Mouse (Mus musculus) layer of hippocampus, adult 8-10 months (tissue): ENCODE results near the gene Tmem238. TPM values are rescaled to one million over a fixed set of nuclear protein-coding genes. Genes with fewer than 3 reads are reported as not detected.

ENCODE experiments used
- DNase-seq, 2 experiments: peaks; one replicate each; pipeline ENCODE4 v3.0.0; 2022; ENCODE audit warnings: low spot score in 2 of 2
- total RNA-seq, 4 experiments: library from RNA; stranded (reverse); gene quantifications; 2 replicates each; pipeline ENCODE4 v1.2.4; 2022

Gene Tmem238
- total RNA-seq, 4 experiments from 2014 or later: 1.2 to 3.7 (median 2.0) TPM

DNA sequence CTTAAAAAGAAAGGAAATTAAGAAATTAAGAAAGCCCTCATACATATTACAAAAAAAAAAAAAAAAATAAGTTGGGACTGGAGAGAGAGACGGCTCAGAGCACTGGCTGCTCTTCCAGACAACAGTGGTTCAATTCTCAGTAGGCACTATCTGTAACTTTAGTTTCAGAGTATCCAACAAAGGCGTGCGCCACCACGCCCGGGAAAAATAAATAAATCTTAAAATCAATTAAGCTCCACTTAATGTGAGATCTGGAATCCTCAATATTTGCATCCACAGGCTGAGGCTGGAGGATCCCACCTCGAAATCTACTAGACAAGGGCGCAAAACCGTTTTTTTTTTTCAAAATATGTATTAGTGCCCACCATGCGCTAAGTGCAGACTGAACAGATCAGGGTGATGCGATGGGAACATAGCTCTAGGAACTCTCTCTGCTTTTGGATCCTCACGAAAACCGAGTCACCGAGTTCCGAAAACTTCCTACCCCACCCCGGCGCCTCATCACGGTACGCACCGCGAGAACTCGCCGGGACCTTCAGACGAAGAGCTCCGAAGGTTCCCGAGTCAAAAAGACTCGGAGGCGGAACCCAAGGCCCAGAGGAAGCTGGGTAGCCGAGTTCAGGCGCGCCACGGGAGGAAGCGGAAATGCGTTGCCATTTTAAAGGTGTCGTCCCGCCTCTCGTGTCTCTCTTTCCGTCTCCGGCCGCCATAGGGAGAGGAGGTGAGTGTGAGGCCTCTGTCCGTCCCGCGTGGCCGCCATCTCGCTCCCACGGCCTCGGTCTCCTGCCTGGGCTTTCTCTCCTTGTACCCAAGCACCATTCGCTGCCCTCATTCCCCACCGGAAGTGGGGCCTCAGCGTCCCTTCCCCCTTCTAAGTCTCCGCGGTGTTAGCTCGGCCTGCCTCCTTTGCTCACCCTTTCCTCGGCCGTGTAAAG, 3.1 kb upstream of the Tmem238 start, which contains the start of gene Rpl28:
Gene Rpl28 (plus strand): TSS at position 597 of the 935 bp plus-strand sequence.
- DNase-seq: peak; percentile 93 to 94

GRCm38 (mm10) chr7:4788499-4789435, 689 bp downstream of the Tmem238 start:
- peak in 1 of 2 experiments; percentile 52 for DNase-seq

GRCm38 (mm10) chr7:4783667-4784268, 5.7 kb downstream of the Tmem238 start:
- no peak for DNase-seq

DNA sequence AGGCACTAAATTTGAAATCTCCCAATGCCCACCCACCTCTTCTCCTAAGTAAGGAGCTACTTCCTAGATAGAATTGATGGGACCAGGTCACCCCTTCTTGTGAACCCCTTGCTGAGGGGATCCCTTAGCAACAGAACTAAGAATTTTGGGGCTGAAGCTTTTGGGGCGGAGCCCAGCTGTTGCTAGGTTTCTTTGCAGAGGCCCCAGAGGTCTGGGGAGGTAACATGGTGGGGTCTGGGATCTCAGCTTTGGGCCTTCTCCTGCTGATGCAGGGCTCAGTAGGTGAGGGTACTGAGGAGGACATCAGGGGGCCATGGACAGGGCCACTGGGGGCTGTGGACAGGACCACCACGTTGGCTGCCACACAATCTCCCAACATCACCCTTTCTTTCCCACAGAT, 6.7 kb downstream of the Tmem238 start, which contains the start of the genes Il11 and Tmem190:
Gene Il11 (minus strand): TSS at position 101 of the 400 bp plus-strand sequence.
Gene Tmem190 (plus strand): TSS at position 179 of the 400 bp plus-strand sequence.
- DNase-seq: no peak

- no peak for DNase-seq
Observed at GRCm38 (mm10) chr7:4782130-4782529, 7.3 kb downstream of the Tmem238 start.

GRCm38 (mm10) chr7:4779921-4780320, 9.5 kb downstream of the Tmem238 start:
- no peak for DNase-seq

GRCm38 (mm10) chr7:4777851-4778637, 11.4 kb downstream of the Tmem238 start:
- DNase-seq: no peak

DNA sequence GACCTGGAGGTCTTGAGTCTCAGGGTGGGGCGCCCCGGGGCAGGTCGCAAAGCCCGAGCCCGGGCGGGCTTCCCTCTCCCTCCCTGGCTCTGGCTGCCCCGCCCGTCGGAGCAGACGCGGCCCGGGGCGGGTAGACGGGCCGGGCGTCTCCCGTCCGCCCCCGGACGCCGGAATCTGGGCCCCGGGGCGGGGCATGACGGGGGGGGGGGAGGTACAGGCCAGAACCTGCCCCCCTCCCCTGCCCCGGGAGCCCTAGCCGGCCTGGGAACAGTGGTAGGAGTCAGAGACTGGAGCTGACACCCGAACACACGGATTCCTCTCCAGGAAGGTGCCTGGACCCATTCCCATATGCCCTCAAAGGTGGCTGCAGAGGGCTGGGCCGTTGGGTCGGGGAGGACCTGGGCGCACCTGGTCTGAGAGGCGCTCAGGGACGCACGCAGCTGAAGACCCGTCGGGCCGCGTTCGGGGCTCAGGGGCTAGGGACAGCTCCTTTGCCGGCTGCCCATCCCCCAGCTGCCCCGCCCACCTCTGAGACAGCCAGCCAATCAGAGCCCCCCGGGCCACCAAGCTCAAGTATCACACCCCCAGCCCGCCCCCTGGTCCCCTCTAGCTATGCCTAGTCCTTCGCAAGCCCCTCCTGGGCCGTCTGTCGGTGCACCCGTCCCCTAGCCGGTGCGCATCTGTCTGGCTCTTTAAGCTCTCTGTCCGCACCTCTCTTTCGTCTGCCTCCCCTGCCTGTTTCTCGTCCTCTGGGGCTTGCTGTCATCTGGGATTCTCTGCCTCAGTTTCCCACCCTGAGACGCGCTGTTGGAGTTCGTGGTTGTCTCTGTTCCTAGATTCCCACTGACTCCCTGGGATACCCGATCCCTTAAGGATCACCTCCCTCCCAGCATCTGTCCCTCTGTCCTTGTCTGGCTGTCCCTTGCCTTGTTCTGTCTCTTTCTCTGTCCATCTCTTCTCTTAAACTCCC, 12.3 kb downstream of the Tmem238 start:
- DNase-seq: no peak

- DNase-seq: no peak
Observed at GRCm38 (mm10) chr7:4776131-4776530, 13.3 kb downstream of the Tmem238 start.

DNA sequence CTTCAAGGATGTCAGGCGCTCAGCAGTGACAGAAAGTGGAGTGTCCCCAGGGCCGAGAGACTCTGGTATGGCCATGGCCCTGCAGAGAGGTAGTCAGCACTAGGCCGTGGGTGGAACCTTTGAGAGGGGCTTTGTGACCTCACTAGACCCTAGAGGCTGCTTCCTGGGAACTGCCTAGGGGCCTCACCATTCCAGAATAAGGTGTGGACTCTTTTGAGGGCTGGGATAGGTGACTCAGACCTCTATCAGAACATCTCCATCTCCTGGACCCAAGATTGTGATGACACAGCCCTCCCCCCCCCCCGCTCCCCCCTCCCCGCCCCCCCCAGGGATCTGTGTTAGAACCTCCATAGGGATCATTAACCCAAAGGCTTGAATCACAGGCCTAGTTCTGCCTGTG, 18.3 kb downstream of the Tmem238 start, which contains the start of gene Fam71e2:
Gene Fam71e2 (minus strand): TSS at position 101 of the 400 bp plus-strand sequence.
- DNase-seq: no peak

DNA sequence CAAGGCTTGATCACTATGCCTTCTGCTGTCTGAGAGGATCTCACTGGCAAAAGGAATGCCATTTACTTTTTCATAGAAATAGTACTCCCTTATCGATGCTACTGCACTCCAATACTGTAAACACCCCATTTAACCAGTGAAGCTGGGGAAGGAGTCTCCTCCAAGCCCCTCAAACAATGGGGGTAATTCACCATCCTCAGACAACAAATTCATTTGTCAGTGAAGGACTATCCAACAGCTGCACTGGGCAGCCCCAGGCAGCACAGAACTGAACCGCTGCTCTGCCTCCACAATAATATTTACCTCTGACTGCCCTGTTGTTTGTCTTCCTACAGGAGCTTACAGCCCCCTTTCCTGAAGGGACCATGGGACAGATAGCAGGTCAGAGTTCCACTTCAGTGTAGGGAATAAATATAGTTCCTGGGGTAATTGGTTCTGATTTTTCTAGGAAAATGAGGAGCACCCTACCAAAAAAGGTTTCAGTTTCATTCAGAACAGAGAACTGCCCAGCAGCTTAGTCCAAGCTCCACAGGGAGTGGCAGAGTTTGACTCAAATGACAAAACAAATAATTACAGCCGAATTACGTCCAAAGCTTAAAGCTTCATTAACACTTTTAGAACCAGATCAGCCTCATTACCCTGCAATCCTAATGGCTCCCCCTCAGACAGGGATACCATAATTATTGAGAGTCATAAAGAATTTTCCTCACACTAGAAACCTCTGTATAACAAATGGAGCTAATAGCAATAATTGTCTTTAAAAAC, 24.3 kb downstream of the Tmem238 start:
- no peak for DNase-seq

GRCm38 (mm10) chr7:4759670-4760069, 29.8 kb downstream of the Tmem238 start:
- no peak for DNase-seq

DNA sequence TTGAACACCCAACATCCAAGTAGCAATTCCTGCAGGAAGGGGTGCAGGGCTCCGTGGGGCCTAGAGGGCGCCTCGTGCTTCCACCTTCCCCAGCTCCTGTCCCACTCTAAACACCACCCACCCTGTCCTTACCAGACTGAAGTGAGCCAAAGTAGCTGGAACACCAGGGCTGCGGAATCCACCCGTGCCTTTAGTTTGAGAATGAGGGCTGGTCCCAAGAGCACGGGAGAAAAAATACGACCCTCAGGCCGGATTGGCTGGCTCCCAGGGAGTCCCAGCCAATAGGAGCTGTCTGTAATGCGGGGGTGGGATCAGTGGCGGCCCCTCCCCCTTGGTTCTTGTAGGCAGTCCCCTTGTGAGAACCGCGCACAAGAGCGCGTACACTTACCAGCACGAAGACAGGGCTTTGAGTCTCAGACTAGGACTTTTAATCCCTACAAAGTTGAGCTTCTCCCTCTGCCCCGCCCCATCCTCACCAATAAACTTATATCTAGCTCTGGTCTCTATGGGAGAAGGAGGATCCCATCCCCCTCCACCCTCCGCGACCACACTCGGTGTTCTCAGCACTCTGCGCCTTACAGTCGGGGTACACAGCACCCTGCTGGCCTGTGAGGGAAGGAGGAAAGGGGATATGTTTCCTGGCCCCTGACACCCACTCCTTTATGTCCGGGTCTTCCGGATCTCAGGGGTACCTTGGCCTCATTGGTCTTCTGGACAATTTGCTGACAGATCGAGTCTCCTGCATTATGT, 36.5 kb downstream of the Tmem238 start, which contains the start of gene Cox6b2:
Gene Cox6b2 (minus strand): TSS at position 274 of the 750 bp plus-strand sequence.
- peak; percentile 39 to 54 for DNase-seq

- no peak for DNase-seq
Observed at GRCm38 (mm10) chr7:4751971-4752820, 37.3 kb downstream of the Tmem238 start.

- DNase-seq: no peak
Observed at GRCm38 (mm10) chr7:4749169-4749568, 40.3 kb downstream of the Tmem238 start.

DNA sequence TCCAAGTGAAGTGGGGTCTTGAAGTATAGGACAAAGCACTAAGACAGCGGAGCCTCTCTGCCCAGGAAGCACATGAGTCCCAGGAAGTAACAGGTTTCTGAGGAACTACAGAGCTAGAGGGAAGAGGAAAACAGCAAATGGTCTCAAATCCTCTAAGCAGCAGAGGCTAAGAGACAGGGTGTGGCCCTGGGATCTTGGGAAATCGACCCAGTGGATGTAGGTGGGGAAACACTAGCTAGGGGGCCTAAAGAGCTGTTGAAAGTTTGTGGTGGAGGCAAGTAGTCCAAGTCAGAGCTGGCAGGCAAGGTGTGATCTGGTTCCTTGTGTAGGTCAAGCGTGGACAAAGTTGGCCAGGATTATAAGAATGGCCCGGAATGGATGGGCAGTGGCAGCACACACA, 41.1 kb downstream of the Tmem238 start:
- DNase-seq: no peak
